Mouse (Mus musculus) liver, postnatal 0 days (tissue): Measurements from ENCODE around the gene Dda1. TPM values are rescaled to one million over a fixed set of nuclear protein-coding genes. Genes with fewer than 3 reads are reported as not detected.
A peak's percentile ranks its signal among the peaks of the same experiment; 100 is the strongest.
"Not testable (repeated sequence)": the region's sequence is repeated elsewhere in the genome, so short reads cannot be mapped to it uniquely, and the experiment has no call there.

Experiments
- ATAC-seq: fragments of 200-750 bp; cut with Nextera tagmentation; 2 replicates; pipeline ENCODE4 v1.8.0; 2017; ENCODE audit warnings: mild to moderate bottlenecking, moderate library complexity
- DNase-seq: peaks from one replicate; pipeline ENCODE4 v3.0.0-alpha.2; 2016
- H3K27ac ChIP-seq: fragments of 300-500 bp; sonication (generic); 2 replicates; pipeline ENCODE4 v1.5.1; 2014; ENCODE audit warnings: antibody characterized with exemption, moderate library complexity, mild to moderate bottlenecking, low read depth
- H3K27me3 ChIP-seq: fragments of 300-500 bp; sonication (generic); 2 replicates; pipeline ENCODE4 v1.6.1; 2014; ENCODE audit warnings: low read length, control low read depth, mixed read lengths; ENCODE audit not compliant: insufficient read depth
- H3K36me3 ChIP-seq: fragments of 300-500 bp; sonication (generic); replicated peaks from 2 replicates; pipeline ENCODE4 v1.6.1; 2014; ENCODE audit warnings: mild to moderate bottlenecking, control low read depth, low read length, moderate library complexity, mixed read lengths; ENCODE audit not compliant: insufficient read depth
- H3K4me1 ChIP-seq: fragments of 300-500 bp; sonication (generic); 2 replicates; pipeline ENCODE4 v1.6.1; 2014; ENCODE audit warnings: antibody characterized with exemption, mild to moderate bottlenecking, control low read depth; ENCODE audit not compliant: insufficient read depth
- H3K4me2 ChIP-seq: fragments of 300-500 bp; sonication (generic); 2 replicates; pipeline ENCODE4 v1.6.1; 2014; ENCODE audit warnings: low read depth, mild to moderate bottlenecking, low read length, moderate library complexity, mixed read lengths
- H3K4me3 ChIP-seq: fragments of 300-500 bp; sonication (generic); 2 replicates; pipeline ENCODE4 v1.5.1; 2014; ENCODE audit warnings: low read depth, low read length
- H3K9ac ChIP-seq: fragments of 300-500 bp; sonication (generic); replicated peaks from 2 replicates; pipeline ENCODE4 v1.6.1; 2014; ENCODE audit warnings: mild to moderate bottlenecking, moderate library complexity
- H3K9me3 ChIP-seq: fragments of 300-500 bp; sonication (generic); 2 replicates; pipeline ENCODE4 v1.6.1; 2016; ENCODE audit warnings: mild to moderate bottlenecking, control low read depth, low read length, mixed read lengths
- CTCF ChIP-seq: sonication (generic); IDR thresholded peaks from 2 replicates; pipeline ENCODE4 v1.5.1; 2016; ENCODE audit warnings: antibody characterized with exemption, low read depth
- EP300 ChIP-seq: IDR thresholded peaks from 2 replicates; pipeline ENCODE4 v1.6.1; 2016; ENCODE audit warnings: antibody characterized with exemption, low read depth, mild to moderate bottlenecking
- WGBS: fragments of 180-500 bp; shearing (Covaris S2); extraction: QIAGEN DNeasy Blood & Tissue Kit; methylation state at CpG from one replicate; pipeline ENCODE4 v1.1.7; 2014; ENCODE audit not compliant: insufficient replicate concordance; 5-methylcytosine and 5-hydroxymethylcytosine counted together
- polyA plus RNA-seq: library from polyadenylated mRNA; unstranded; fragments of >200 nt; fragmentation: Nextera tagmentation; extraction: Ambion mirVana; gene quantifications from 2 replicates; pipeline ENCODE4 v1.2.1, GENCODE M21; 2015

Dda1 gene
- polyA plus RNA-seq = 30.3 and 31.0 TPM in 2 replicates

DNA sequence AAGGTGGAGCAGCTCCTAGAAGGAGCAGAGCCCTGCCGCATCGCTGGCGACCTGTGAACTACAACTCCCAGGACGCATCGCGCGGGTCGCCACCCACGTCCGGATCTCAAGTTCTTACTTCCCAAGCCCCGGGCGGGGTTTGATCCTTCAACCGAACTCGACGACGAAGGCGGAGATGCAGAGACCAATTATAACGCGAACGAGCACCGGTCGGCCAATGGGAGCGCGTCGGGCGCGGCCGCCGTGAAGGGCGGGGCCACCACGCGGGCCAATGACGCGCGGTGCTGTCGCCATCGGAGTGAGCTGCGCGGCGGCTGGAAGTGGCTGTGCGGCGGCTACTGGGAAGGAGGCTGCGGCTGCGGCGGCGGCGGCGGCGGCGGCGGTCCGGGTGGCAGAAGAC is at the start of gene Dda1:
Dda1 (plus strand) TSS at position 284 of the 400 bp plus-strand sequence.
- Histone ChIP-seq H3K36me3 (peaks cover 27% of the 10 kb centered on the region), H3K4me1 (peaks cover 23% of the 10 kb centered on the region), H3K9me3 (no peaks in the 10 kb centered on the region), H3K4me2 (peak within 1 kb of the TSS; percentile 87), H3K9ac (peak within 1 kb of the TSS; percentile 84), H3K27ac (peak within 1 kb of the TSS; percentile 85), H3K27me3 (no peaks in the 10 kb centered on the region), H3K4me3 (peak within 1 kb of the TSS; percentile 91)
- WGBS = 0% methylated on average over 41 of the region's 52 CpGs
- no peak for TF ChIP-seq CTCF
- DNase-seq (peak; percentile 98), ATAC-seq (peak; percentile 86)

- Histone ChIP-seq H3K4me1 (no peaks in the 10 kb centered on the region), H3K9me3 (no peaks in the 10 kb centered on the region), H3K4me3 (no peak overlapping the region), H3K27ac (no peak overlapping the region), H3K4me2 (no peak overlapping the region), H3K36me3 (no peaks in the 10 kb centered on the region), H3K27me3 (no peaks in the 10 kb centered on the region), H3K9ac (no peak overlapping the region)
- ATAC-seq (no peak), DNase-seq (no peak)
- TF ChIP-seq CTCF = no peak
- TF ChIP-seq EP300 = no peak
These were observed 46.9 kb upstream of the Dda1 start for GRCm38 (mm10) chr8:71422121-71422520.

- not testable (repeated sequence) for DNase-seq, H3K27ac ChIP-seq, H3K4me1 ChIP-seq, H3K27me3 ChIP-seq, H3K36me3 ChIP-seq, H3K4me3 ChIP-seq, H3K9ac ChIP-seq, H3K4me2 ChIP-seq, H3K9me3 ChIP-seq, ATAC-seq
- 72% methylated on average over 1 of the region's 1 CpGs for WGBS
These were observed 36.1 kb upstream of the Dda1 start for GRCm38 (mm10) chr8:71432935-71433334.

DNA sequence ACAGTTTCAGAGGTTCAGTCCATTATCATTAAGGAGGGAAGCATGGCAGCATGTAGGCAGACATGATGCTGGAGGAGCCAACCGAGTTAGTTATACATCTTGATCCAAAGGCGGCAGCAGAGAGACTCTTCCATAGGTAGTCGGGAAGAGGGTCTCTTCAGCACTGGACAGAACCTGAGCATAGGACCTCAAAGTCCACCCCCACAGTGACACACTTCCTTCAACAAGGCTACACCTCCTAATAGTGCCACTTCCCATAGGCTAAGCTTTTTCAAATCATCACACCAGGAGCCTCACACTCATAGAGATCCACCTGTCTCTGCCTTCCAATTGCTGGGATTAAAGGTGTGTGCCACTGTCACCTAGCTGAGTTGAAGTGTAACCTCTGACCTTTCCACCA is 32.0 kb upstream of the Dda1 start:
- H3K4me3 ChIP-seq = no peak overlapping the region
- no peak overlapping the region for H3K9ac ChIP-seq
- H3K36me3 ChIP-seq = no peaks in the 10 kb centered on the region
- no peaks in the 10 kb centered on the region for H3K4me1 ChIP-seq
- WGBS = 49% methylated on average over 3 of the region's 3 CpGs
- DNase-seq (no peak), ATAC-seq (no peak)
- 0 out of 2 replicates have a peak, but pooled peaks cover 2% of the 10 kb centered on the region for H3K27me3 ChIP-seq
- no peaks in the 10 kb centered on the region for H3K9me3 ChIP-seq
- no peak overlapping the region for H3K4me2 ChIP-seq
- H3K27ac ChIP-seq = no peak overlapping the region
- TF ChIP-seq CTCF (no peak), EP300 (no peak)

DNA sequence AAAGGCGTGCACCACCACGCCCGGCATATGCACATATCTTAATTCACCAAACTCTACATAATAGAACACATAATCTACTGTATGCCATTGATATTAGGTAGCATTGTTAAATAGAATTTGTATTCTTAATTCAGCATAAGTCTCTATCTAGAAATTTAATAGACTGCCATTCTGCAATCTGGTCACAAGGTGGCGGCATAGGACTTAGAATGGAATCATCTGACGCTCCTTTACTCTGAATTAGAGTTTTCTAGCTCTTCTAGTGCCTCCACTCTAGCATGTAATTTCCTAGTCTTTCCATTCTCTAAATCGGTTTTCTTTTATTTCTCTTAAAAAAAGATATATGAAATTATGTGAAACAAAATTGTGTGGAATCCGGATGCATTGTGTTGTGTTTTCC is 27.6 kb upstream of the Dda1 start:
- Histone ChIP-seq H3K9ac (no peak overlapping the region), H3K4me2 (no peak overlapping the region), H3K27me3 (0 out of 2 replicates have a peak, but pooled peaks cover 4% of the 10 kb centered on the region), H3K4me1 (no peaks in the 10 kb centered on the region), H3K27ac (no peak overlapping the region), H3K4me3 (no peak overlapping the region), H3K9me3 (no peaks in the 10 kb centered on the region), H3K36me3 (no peaks in the 10 kb centered on the region)
- DNase-seq (peak; percentile 55), ATAC-seq (no peak)
- WGBS = under 1% methylated on average over 7 of the region's 7 CpGs
- TF ChIP-seq EP300 (no peak), CTCF (peak; percentile 89)

GRCm38 (mm10) chr8:71445096-71445495 is 23.9 kb upstream of the Dda1 start:
- Histone ChIP-seq H3K9ac (no peak overlapping the region), H3K27ac (no peak overlapping the region), H3K36me3 (no peaks in the 10 kb centered on the region), H3K27me3 (0 out of 2 replicates have a peak, but pooled peaks cover 4% of the 10 kb centered on the region), H3K4me1 (no peaks in the 10 kb centered on the region), H3K4me2 (no peak overlapping the region), H3K4me3 (no peak overlapping the region), H3K9me3 (no peaks in the 10 kb centered on the region)
- ATAC-seq (no peak), DNase-seq (no peak)
- TF ChIP-seq CTCF (no peak), EP300 (no peak)
- 66% methylated on average over 7 of the region's 7 CpGs for WGBS

DNA sequence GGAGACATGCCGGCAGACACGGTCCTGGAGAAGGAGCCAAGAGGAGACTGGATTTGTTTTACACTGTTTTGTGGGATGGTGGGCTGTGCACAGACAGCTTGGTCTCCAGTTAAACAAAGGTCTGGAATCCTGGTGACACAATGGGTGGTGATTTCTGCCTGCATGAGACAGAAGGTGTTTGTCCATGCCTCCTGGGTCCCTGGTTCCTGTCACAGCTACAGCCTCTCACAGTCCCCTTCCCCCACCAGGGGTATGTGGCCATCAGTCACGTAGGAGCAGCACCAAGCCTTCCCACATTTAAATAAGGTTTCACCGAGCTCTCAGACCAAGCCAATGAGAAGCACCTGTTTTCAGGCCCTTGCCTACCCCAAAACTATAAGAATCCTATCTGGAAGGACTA is 17.7 kb upstream of the Dda1 start:
- TF ChIP-seq CTCF (no peak), EP300 (no peak)
- no peak overlapping the region for H3K4me2 ChIP-seq
- H3K9me3 ChIP-seq = no peaks in the 10 kb centered on the region
- 65% methylated on average over 4 of the region's 4 CpGs for WGBS
- H3K4me1 ChIP-seq = no peaks in the 10 kb centered on the region
- H3K9ac ChIP-seq = no peak overlapping the region
- no peak for DNase-seq
- no peak overlapping the region for H3K27ac ChIP-seq
- ATAC-seq = no peak
- no peak overlapping the region for H3K4me3 ChIP-seq
- H3K36me3 ChIP-seq = no peaks in the 10 kb centered on the region
- H3K27me3 ChIP-seq = 0 out of 2 replicates have a peak, but pooled peaks cover 2% of the 10 kb centered on the region
